Mouse (Mus musculus): ENCODE measurements around the gene Gm21953.
"Not testable (repeated sequence)": the region's sequence is repeated elsewhere in the genome, so short reads cannot be mapped to it uniquely, and the experiment has no call there.

Gm21953 gene

GRCm38 (mm10) chr4:42293967-42294366 lies at the start of gene Gm21953:
TSS of gene Gm21953 (plus strand) at chr4:42294267.
- DNase-seq, result not testable (repeated sequence)

GRCm38 (mm10) chr4:42255467-42255866 lies 38.6 kb upstream of the Gm21953 start, which contains the start of gene Ccl21b:
TSS of gene Ccl21b (plus strand) at chr4:42255767.
- not testable (repeated sequence) for DNase-seq

GRCm38 (mm10) chr4:42318034-42318433 lies 24.0 kb downstream of the Gm21953 start, which contains the start of gene Fam205a3:
TSS of gene Fam205a3 (plus strand) at chr4:42318334.
- not testable (repeated sequence) for DNase-seq

Data from kidney, postnatal 4 days (tissue).